Mouse (Mus musculus): ENCODE results near the gene Brsk1.

DNA sequence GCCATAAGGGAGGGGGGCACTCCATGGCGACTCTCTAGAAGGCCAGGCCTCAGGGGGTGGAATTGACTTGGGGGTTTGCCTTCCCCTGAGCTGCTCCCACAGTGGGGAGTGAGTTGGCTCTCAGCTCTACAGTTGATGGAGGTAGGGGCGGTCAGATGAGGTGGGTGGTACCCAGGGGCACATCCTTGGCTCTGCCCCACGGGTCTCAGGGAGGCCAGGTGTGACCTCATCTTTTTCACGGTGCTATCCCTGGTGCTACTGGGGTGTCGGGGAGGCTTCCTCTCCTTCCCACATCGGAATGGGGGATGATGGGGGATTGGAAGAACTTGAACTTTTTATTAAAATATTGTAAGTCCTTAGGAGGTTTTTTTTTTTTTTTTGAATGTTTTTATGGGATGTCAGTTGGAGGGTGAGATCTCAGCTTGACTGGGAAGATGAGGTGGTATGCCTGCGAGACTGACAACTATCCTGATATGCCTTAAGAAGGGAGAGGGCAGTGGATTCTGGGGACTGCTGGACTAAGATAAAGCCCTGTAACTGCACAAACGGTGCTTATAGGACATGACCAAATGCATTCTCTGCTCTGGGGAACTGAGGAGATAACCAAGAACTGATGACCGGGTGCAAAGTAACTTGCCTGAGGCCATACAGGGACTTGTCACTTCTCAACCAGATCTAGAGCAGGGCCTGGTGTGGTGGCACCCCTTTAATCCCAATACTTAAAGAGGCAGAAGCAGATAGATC is 56.9 kb downstream of the Brsk1 start:
- TF ChIP-seq POLR2A (IDR thresholded peaks at IDR 0.05; ENCODE audit: extremely low read depth, insufficient read depth, low read length) (no peak), CTCF (IDR thresholded peaks at IDR 0.05; ENCODE audit: low read depth, low read length) (no peak)

Data from liver, adult 2 months (tissue).